Mouse (Mus musculus) adrenal gland, adult 8-10 months (tissue): ENCODE measurements around the gene Zfp830. TPM values are rescaled to one million over a fixed set of nuclear protein-coding genes. Genes with fewer than 3 reads are reported as not detected.

ENCODE experiments used
- total RNA-seq, 4 experiments: library from RNA; stranded (reverse); gene quantifications; 2 replicates each; pipeline ENCODE4 v1.2.4; 2022

The Zfp830 gene
- total RNA-seq, 4 experiments from 2014 or later, result 15.0 to 21.3 (median 16.7) TPM

Other genes with a start within 250 kb of the Zfp830 start
- gene Cct6b, start within 50 bp of the Zfp830 start, total RNA-seq, result 1 to 10 TPM in 3 of 4 experiments, under 1 TPM in 1; 0.87 to 2.0 (median 1.3) TPM
- gene Lig3, start 16.8 kb downstream of the Zfp830 start, total RNA-seq, result 10 to 100 TPM; 22.5 to 34.6 (median 23.4) TPM
- gene Rffl, start 106.9 kb downstream of the Zfp830 start, total RNA-seq, result 10 to 100 TPM in 2 of 4 experiments, 1 to 10 TPM in 2; 9.0 to 12.4 (median 10.5) TPM
- gene Rad51d, start 126.3 kb downstream of the Zfp830 start, total RNA-seq, result 10 to 100 TPM; 13.4 to 20.9 (median 18.1) TPM
- under 1 TPM in 3 of 4 experiments, not detected in 1; 0.14 to 0.43 (median 0.35) TPM for gene Fndc8, start 127.8 kb downstream of the Zfp830 start, total RNA-seq
- gene Nle1, start 144.1 kb downstream of the Zfp830 start, total RNA-seq, result 10 to 100 TPM; 21.8 to 32.6 (median 26.9) TPM
- gene Unc45b, start 146.2 kb downstream of the Zfp830 start, total RNA-seq, result 1 to 10 TPM; 6.1 to 9.6 (median 7.4) TPM
- 10 to 100 TPM; 23.4 to 47.5 (median 37.3) TPM for gene Slfn5, start 187.0 kb downstream of the Zfp830 start, total RNA-seq
- 10 to 100 TPM in 2 of 4 experiments, 1 to 10 TPM in 2; 7.4 to 11.7 (median 9.1) TPM for gene Slfn9, start 227.5 kb downstream of the Zfp830 start, total RNA-seq